Mouse (Mus musculus) forebrain, embryonic 15.5 days (tissue): Measurements from ENCODE around the gene Yipf2. TPM values are rescaled to one million over a fixed set of nuclear protein-coding genes. Genes with fewer than 3 reads are reported as not detected.

ENCODE experiments used
- ATAC-seq: fragments of 200-750 bp; cut with Nextera tagmentation; replicated peaks from 2 replicates; pipeline ENCODE4 v1.8.0; 2017; ENCODE audit warnings: mild to moderate bottlenecking, moderate TSS enrichment, moderate library complexity
- H3K27ac ChIP-seq: fragments of 300-500 bp; sonication (generic); replicated peaks from 2 replicates; pipeline ENCODE4 v1.5.1; 2015; ENCODE audit warnings: mild to moderate bottlenecking, inconsistent platforms
- H3K27me3 ChIP-seq: fragments of 300-500 bp; sonication (generic); 2 replicates; pipeline ENCODE4 v1.6.1; 2015; ENCODE audit warnings: inconsistent platforms
- H3K36me3 ChIP-seq: fragments of 300-500 bp; sonication (generic); 2 replicates; pipeline ENCODE4 v1.6.1; 2015; ENCODE audit warnings: mild to moderate bottlenecking, inconsistent platforms
- H3K4me1 ChIP-seq: fragments of 300-500 bp; sonication (generic); 2 replicates; pipeline ENCODE4 v1.6.1; 2015; ENCODE audit warnings: inconsistent platforms
- H3K4me2 ChIP-seq: fragments of 300-500 bp; sonication (generic); replicated peaks from 2 replicates; pipeline ENCODE4 v1.6.1; 2015; ENCODE audit warnings: mild to moderate bottlenecking, inconsistent platforms
- H3K4me3 ChIP-seq: fragments of 300-500 bp; sonication (generic); 2 replicates; pipeline ENCODE4 v1.5.1; 2015; ENCODE audit warnings: mild to moderate bottlenecking, inconsistent platforms
- H3K9ac ChIP-seq: fragments of 300-500 bp; sonication (generic); replicated peaks from 2 replicates; pipeline ENCODE4 v1.6.1; 2015; ENCODE audit warnings: mild to moderate bottlenecking, inconsistent platforms
- H3K9me3 ChIP-seq: fragments of 300-500 bp; sonication (generic); 2 replicates; pipeline ENCODE4 v1.6.1; 2016; ENCODE audit warnings: inconsistent platforms
- WGBS: fragments of 180-500 bp; shearing (Covaris S2); methylation state at CpG from one replicate; pipeline ENCODE4 v1.1.7; 2015; ENCODE audit warnings: mixed read lengths; 5-methylcytosine and 5-hydroxymethylcytosine counted together
- polyA plus RNA-seq: library from polyadenylated mRNA; unstranded; fragments of >200 nt; fragmentation: Nextera tagmentation; extraction: Ambion mirVana; gene quantifications from 2 replicates; pipeline ENCODE4 v1.2.1, GENCODE M21; 2015

Yipf2 gene
- polyA plus RNA-seq, 1 experiment from 2014 or later: 23.7 TPM

- Histone ChIP-seq H3K27ac (no peak overlapping the region), H3K9me3 (no peaks in the 10 kb centered on the region), H3K9ac (no peak overlapping the region), H3K4me2 (no peak overlapping the region), H3K27me3 (no peaks in the 10 kb centered on the region), H3K4me1 (no peaks in the 10 kb centered on the region), H3K4me3 (no peak overlapping the region), H3K36me3 (peaks cover 40% of the 10 kb centered on the region)
- no peak for ATAC-seq
- 94% methylated on average over 8 of the region's 8 CpGs for WGBS
Measured at GRCm38 (mm10) chr9:21568657-21569255, 23.9 kb downstream of the Yipf2 start.

GRCm38 (mm10) chr9:21567051-21567450, 25.6 kb downstream of the Yipf2 start:
- Histone ChIP-seq H3K27me3 (no peaks in the 10 kb centered on the region), H3K4me2 (no peak overlapping the region), H3K9ac (no peak overlapping the region), H3K4me3 (no peak overlapping the region), H3K4me1 (no peaks in the 10 kb centered on the region), H3K9me3 (no peaks in the 10 kb centered on the region), H3K36me3 (peaks cover 31% of the 10 kb centered on the region), H3K27ac (no peak overlapping the region)
- WGBS: 90% methylated on average over 2 of the region's 2 CpGs
- ATAC-seq: no peak

DNA sequence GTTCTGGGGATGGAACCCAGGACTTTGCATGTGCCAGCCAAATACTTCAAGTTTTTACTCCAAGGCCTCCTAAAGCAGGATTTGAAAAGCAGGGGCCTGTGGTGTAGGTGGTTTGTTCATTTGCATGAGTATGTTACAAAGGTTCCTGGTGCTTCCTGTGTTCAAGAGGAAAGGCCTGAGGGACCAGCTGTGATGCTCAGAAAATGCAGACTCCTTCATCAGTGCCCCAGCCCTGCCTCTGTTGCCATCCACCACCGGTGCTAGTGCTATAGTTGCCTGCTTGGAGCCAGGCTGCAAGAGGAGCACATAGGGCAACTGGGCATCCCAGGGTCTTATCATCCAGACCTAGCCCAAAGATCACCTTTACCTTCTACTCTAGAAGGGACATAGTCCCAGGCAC, 26.1 kb downstream of the Yipf2 start:
- Histone ChIP-seq H3K4me2 (no peak overlapping the region), H3K4me3 (no peak overlapping the region), H3K9me3 (no peaks in the 10 kb centered on the region), H3K27ac (no peak overlapping the region), H3K36me3 (peaks cover 26% of the 10 kb centered on the region), H3K9ac (no peak overlapping the region), H3K27me3 (no peaks in the 10 kb centered on the region), H3K4me1 (no peaks in the 10 kb centered on the region)
- ATAC-seq: no peak
- WGBS: 96% methylated on average over 1 of the region's 1 CpGs

DNA sequence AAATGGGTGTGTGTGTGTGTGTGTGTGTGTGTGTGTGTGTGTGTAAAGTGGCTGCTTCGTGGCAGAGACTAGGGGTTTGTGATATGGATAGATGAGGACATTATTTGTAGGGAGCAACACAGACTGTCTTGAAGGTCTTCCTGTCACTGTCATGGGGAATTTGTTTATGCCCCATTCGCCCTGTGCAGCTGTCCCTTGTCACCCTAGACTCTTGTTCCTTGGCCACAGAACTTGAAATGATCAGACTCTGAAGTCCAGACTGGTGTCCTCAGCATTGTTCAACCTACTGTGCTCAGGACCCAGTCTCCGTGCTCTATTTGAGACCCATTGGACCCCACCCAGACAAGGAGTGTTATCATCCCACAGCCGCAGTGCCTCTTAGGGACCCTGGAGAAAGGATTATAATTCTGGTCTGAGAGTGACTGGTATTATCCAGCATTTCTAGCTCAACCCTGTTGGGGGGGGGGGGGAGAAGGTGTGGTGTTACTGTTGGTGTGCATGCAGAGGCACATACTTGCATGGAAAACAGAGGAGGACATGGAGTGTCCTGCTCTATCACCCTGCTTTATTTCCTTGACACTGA, 27.5 kb downstream of the Yipf2 start:
- H3K9me3 ChIP-seq: no peaks in the 10 kb centered on the region
- H3K27me3 ChIP-seq: no peaks in the 10 kb centered on the region
- WGBS: 91% methylated on average over 4 of the region's 4 CpGs
- H3K4me1 ChIP-seq: no peaks in the 10 kb centered on the region
- no peak for ATAC-seq
- H3K4me2 ChIP-seq: no peak overlapping the region
- H3K36me3 ChIP-seq: peaks cover 14% of the 10 kb centered on the region
- H3K9ac ChIP-seq: no peak overlapping the region
- H3K27ac ChIP-seq: no peak overlapping the region
- H3K4me3 ChIP-seq: no peak overlapping the region

DNA sequence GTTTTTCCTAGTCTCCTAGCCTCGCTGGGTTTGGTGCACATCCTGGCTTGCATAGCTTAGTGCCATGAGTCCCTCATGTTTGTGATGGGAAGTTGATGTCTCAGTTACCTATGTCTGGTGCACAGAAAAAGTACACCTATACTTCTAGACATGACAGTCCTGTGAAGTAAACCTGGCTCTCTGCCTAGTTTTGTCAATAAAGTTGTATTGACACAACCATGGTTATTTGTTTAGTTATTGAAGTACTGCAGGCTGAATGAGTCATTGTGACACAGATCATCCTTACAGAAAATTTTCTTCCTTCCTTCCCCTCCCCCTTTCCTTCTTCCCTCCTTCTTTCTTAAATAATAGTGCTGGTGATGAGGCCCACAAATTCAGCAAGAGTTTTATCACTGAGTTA, 28.2 kb downstream of the Yipf2 start:
- H3K27ac ChIP-seq: no peak overlapping the region
- H3K36me3 ChIP-seq: peaks cover 8% of the 10 kb centered on the region
- no peaks in the 10 kb centered on the region for H3K9me3 ChIP-seq
- H3K4me1 ChIP-seq: no peaks in the 10 kb centered on the region
- ATAC-seq: no peak
- no peaks in the 10 kb centered on the region for H3K27me3 ChIP-seq
- 88% methylated on average over 1 of the region's 1 CpGs for WGBS
- no peak overlapping the region for H3K4me2 ChIP-seq
- H3K9ac ChIP-seq: no peak overlapping the region
- no peak overlapping the region for H3K4me3 ChIP-seq

DNA sequence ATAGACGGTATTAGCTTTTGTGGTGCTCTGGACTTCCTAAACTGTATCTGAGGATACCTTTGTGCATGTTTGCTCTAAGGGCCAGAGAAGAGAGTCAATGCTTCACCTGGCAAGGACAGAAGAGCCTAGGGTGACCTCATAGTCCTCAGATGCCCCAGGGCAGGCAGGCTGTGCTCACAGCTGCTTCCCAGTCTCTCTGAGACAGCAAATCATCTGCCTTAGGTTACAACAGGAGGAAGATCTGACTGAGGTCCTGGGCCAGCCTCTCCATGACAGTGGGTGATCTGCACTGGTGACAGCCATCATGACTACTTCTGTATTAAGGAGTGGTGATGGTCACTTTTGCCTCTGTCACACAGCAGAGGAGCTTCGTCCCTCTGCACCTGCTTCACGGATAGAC, 33.5 kb downstream of the Yipf2 start:
- Histone ChIP-seq H3K27ac (no peak overlapping the region), H3K36me3 (peaks cover 6% of the 10 kb centered on the region; the same call in 1 of the 2 replicates), H3K4me3 (no peak overlapping the region), H3K4me2 (no peak overlapping the region), H3K4me1 (no peaks in the 10 kb centered on the region), H3K9me3 (no peaks in the 10 kb centered on the region), H3K9ac (no peak overlapping the region), H3K27me3 (no peaks in the 10 kb centered on the region)
- WGBS: 94% methylated on average over 3 of the region's 3 CpGs
- ATAC-seq: no peak

DNA sequence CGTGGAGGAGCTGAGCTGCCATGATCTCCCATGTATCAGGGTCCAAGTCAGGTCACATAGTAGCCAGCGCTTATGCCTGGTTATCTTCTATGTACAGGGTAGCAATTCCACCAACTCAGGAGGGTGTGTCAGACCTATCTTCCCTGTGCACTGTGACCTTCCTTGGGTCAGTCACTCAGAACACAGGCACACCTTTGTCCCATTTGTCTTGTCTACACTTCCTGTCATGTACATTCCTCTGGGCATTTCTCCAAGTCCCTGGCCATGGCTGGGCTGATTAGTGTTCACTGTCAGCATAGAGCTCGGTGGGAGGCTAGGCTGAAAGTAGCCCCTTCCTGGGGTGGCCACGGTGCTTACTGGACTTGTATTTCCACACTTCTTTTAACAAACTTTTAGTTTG, 34.3 kb downstream of the Yipf2 start:
- Histone ChIP-seq H3K9ac (no peak overlapping the region), H3K27ac (no peak overlapping the region), H3K4me3 (no peak overlapping the region), H3K4me2 (no peak overlapping the region), H3K36me3 (peaks cover 6% of the 10 kb centered on the region; the same call in 1 of the 2 replicates), H3K4me1 (no peaks in the 10 kb centered on the region), H3K9me3 (no peaks in the 10 kb centered on the region), H3K27me3 (no peaks in the 10 kb centered on the region)
- 82% methylated on average over 4 of the region's 4 CpGs for WGBS
- no peak for ATAC-seq

GRCm38 (mm10) chr9:21557556-21557955, 35.1 kb downstream of the Yipf2 start:
- 94% methylated on average over 2 of the region's 2 CpGs for WGBS
- ATAC-seq: no peak

DNA sequence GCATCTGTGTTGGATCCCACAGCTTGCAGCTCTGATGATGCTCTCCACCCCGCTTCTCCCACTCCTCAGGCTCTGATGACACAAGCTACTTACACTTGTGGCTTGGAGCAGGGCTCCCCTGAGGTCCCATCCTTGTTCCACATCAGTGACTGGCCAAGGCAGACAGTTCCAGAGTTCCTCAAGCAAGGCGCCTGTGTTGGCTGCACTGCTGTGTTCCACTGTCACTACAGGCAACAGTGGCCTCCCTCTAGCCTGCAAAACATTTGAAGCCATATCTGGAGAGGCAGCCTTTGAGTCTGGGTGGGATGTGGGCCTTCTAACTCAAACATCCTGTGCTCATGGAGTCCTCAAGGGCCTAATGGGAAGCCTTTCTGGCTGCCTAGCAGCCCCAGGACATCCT, 35.6 kb downstream of the Yipf2 start:
- no peak for ATAC-seq
- WGBS: 93% methylated on average over 2 of the region's 2 CpGs

More at GRCm38 (mm10) chr9:21557556-21557955, 35.1 kb downstream of the Yipf2 start:
- Histone ChIP-seq H3K4me2 (no peak overlapping the region), H3K27me3 (no peaks in the 10 kb centered on the region), H3K27ac (no peak overlapping the region), H3K4me1 (no peaks in the 10 kb centered on the region), H3K36me3 (peaks cover 7% of the 10 kb centered on the region; the same call in 1 of the 2 replicates), H3K4me3 (no peak overlapping the region), H3K9me3 (no peaks in the 10 kb centered on the region), H3K9ac (no peak overlapping the region)

DNA sequence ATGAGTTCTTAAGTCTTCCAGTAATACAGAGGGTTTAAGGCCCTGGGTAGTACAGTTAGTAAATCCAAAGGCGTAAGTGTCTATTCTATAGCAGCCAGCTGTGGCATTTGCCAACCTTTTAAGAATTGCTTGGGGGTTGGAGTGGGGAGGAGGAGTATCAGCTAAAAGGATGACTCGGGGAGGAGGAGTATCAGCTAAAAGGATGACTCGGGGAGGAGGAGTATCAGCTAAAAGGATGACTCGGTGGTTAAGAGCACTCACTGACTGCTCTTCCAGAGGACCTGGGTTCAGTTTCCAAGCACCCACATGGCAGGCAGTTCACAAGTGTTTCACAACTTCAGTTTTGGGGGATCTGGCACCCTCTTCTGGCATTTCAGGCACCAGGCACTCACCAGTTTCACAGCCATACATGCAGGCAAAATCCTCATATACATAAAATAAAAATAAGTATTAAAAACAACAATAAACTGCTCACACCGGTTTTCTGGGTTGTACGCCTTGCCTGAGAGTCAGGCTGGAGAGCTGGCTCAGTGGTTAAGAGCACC, 37.4 kb downstream of the Yipf2 start:
- no peak overlapping the region for H3K4me3 ChIP-seq
- no peak for ATAC-seq
- H3K4me1 ChIP-seq: 0 out of 2 replicates have a peak, but pooled peaks cover 10% of the 10 kb centered on the region
- no peak overlapping the region for H3K27ac ChIP-seq
- 0 out of 2 replicates have a peak, but pooled peaks cover 9% of the 10 kb centered on the region for H3K36me3 ChIP-seq
- no peaks in the 10 kb centered on the region for H3K27me3 ChIP-seq
- WGBS: 89% methylated on average over 6 of the region's 6 CpGs
- no peak overlapping the region for H3K4me2 ChIP-seq
- no peaks in the 10 kb centered on the region for H3K9me3 ChIP-seq
- H3K9ac ChIP-seq: no peak overlapping the region

More for the DNA sequence above, 35.6 kb downstream of the Yipf2 start:
- Histone ChIP-seq H3K27me3 (no peaks in the 10 kb centered on the region), H3K4me1 (no peaks in the 10 kb centered on the region), H3K9ac (no peak overlapping the region), H3K36me3 (0 out of 2 replicates have a peak, but pooled peaks cover 5% of the 10 kb centered on the region), H3K4me3 (no peak overlapping the region), H3K27ac (no peak overlapping the region), H3K4me2 (no peak overlapping the region), H3K9me3 (no peaks in the 10 kb centered on the region)

DNA sequence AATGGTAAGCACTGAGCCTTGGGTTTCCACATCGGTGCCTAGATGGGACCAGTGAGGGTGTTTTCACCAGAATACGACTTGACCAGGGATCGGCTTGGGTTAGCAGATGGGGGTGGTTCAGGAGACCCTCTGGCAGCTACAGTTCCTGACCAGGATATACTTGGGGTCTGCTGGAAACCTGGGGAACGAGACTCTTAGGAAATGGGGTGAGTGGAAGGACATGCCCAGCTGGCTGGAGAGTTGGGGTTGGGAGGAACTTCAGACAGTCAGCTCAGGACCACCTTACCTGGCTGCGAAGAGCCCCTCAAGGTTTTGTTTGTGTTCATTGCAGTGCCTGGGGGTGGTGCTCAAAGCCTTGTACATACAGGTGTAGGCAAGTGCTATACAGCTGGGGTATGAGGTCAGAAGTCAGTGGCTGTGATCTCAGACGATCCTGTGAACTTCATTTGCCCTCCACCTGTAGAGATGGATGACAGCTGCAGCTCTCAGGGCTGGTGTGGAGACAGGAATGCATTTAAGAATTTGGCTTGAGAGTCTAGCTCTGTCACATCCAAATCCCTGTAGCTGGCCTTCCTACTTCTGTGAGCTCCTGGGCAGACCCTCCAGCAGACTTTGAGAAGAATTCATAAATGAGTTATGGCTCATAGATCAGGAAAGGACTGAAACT, 38.9 kb downstream of the Yipf2 start:
- peaks cover 19% of the 10 kb centered on the region for H3K4me1 ChIP-seq
- H3K9me3 ChIP-seq: no peaks in the 10 kb centered on the region
- no peak for ATAC-seq
- H3K4me2 ChIP-seq: no peak overlapping the region
- H3K27ac ChIP-seq: no peak overlapping the region
- 0 out of 2 replicates have a peak, but pooled peaks cover 9% of the 10 kb centered on the region for H3K36me3 ChIP-seq
- H3K27me3 ChIP-seq: no peaks in the 10 kb centered on the region
- WGBS: 96% methylated on average over 6 of the region's 6 CpGs
- no peak overlapping the region for H3K9ac ChIP-seq
- H3K4me3 ChIP-seq: no peak overlapping the region

- Histone ChIP-seq H3K9me3 (no peaks in the 10 kb centered on the region), H3K4me2 (no peak overlapping the region), H3K4me3 (no peak overlapping the region), H3K4me1 (peaks cover 29% of the 10 kb centered on the region), H3K27ac (no peak overlapping the region), H3K36me3 (0 out of 2 replicates have a peak, but pooled peaks cover 9% of the 10 kb centered on the region), H3K27me3 (no peaks in the 10 kb centered on the region), H3K9ac (no peak overlapping the region)
- no peak for ATAC-seq
- WGBS: 98% methylated on average over 2 of the region's 2 CpGs
Measured at GRCm38 (mm10) chr9:21551049-21551448, 41.6 kb downstream of the Yipf2 start.
